Mouse (Mus musculus) ZHBTc4 (cell line): ENCODE measurements at regions not wholly inside any gene's neighbourhood (a gene's known extent, or its start where the extent isn't known, plus 50 kb on each side); places are given as distances from the start of the nearest gene placed in this dataset.
A peak's percentile ranks its signal among the peaks of the same experiment; 100 is the strongest.

ENCODE experiments used
- DNase-seq: peaks from one replicate; pipeline ENCODE4 v3.0.0-alpha.2; 2011; ENCODE audit warnings: low read depth, low spot score

DNA sequence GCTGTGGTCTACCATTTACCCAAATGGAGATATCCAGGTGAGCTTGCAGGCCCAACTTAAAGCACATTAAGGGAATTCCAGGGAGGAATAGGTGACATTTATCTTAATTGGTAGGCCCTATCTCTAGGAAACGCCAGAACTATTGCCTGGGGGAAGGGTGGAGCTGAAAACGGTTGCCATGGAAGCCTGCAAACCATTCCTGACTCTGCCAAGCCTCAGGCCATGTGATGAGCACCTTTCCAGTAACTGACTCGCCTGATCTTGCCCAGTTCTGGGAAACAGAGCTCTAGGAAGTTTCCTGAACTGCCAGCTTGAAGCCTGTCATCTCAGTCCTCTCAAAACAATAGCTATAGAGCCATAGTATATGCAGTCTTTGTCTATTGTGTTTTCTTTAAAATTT, 297.0 kb downstream of the Slitrk5 start:
- peak; percentile 83 for DNase-seq

GRCm38 (mm10) chr14:111995809-111996458, 321.0 kb downstream of the Slitrk5 start:
- no peak for DNase-seq

- no peak for DNase-seq
Measured at GRCm38 (mm10) chr14:112002146-112002545, 327.2 kb downstream of the Slitrk5 start.

GRCm38 (mm10) chr14:112002881-112003280, 328.0 kb downstream of the Slitrk5 start:
- no peak for DNase-seq

- DNase-seq = no peak
Measured at GRCm38 (mm10) chr14:112008651-112009050, 333.8 kb downstream of the Slitrk5 start.

GRCm38 (mm10) chr14:112029331-112029730, 354.4 kb downstream of the Slitrk5 start:
- no peak for DNase-seq

DNA sequence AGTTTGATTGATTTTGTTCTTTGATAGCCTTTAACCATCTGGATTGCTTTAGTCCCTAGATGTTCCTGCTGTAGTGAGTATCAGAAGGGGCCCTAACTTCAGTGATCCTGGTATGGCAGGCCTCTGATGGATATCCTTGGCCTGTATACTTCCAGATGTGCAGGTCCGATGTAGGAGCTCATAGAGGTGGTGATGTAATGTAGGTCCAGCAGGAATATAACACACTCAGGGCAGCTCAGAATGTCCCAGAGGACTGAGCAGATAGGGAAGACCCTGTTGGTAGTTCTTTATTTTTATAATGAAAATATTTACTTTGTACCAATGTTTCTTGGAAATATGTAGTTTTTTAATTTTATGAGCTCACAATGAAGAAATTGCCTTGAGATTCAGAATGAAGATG, 400.2 kb downstream of the Slitrk5 start:
- DNase-seq = no peak
